Mouse (Mus musculus) monocyte, adult 5-6 weeks (primary cell): Measurements from ENCODE around the gene Aqp11. TPM values are rescaled to one million over a fixed set of nuclear protein-coding genes. Genes with fewer than 3 reads are reported as not detected.
A peak's percentile ranks its signal among the peaks of the same experiment; 100 is the strongest.

Experiments used
- ATAC-seq: fragments of 153-309, 156-312 bp; replicated peaks from 2 replicates; pipeline ENCODE4 v1.8.0; 2017; ENCODE audit warnings: mild to moderate bottlenecking; ENCODE audit not compliant: low TSS enrichment, insufficient number of reproducible peaks, severe bottlenecking, poor library complexity, low FRiP score
- total RNA-seq: library from RNA; stranded (forward); fragments of 200-1000, 200-491, 200-594 nt; gene quantifications from 3 replicates; pipeline ENCODE4 v1.2.3, GENCODE M21; 2017

Aqp11 gene
- 0.39 to 0.53 TPM in 2 of 3 replicates, not detected in the other for total RNA-seq

- ATAC-seq, result peak; percentile 41
Measured at GRCm38 (mm10) chr7:97737638-97738456, at the start of gene Aqp11. Aqp11 (minus strand) TSS chr7:97738289.

- no peak for ATAC-seq
Measured at GRCm38 (mm10) chr7:97783523-97783922, 45.4 kb upstream of the Aqp11 start.

DNA sequence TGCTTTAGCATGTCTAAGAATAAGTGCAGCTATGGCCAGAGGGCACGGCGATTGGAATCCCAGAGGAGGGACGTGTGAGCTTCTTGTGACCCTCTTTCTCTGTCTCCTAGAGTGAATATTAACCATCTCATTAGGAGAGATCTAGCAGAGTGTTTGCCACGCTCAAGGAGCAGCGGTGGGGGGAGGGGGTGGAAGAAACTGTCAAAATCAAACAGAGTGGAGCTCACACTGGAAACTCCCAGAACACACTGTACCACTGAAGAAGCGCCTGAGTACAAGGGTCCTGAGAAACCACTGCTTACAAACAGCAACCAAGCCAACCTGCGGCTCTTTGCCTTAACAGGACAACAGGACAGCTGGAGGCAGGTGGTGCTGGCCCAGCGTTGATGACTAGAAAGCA is 43.4 kb upstream of the Aqp11 start:
- no peak for ATAC-seq

- 0 out of 2 replicates have a peak, but pooled peaks have one; percentile 13 for ATAC-seq
Measured at GRCm38 (mm10) chr7:97780815-97781214, 42.7 kb upstream of the Aqp11 start.

GRCm38 (mm10) chr7:97780222-97780621 is 42.1 kb upstream of the Aqp11 start:
- no peak for ATAC-seq

- ATAC-seq, result no peak
Measured at GRCm38 (mm10) chr7:97777191-97777590, 39.1 kb upstream of the Aqp11 start.

GRCm38 (mm10) chr7:97775923-97776322 is 37.8 kb upstream of the Aqp11 start:
- no peak for ATAC-seq

DNA sequence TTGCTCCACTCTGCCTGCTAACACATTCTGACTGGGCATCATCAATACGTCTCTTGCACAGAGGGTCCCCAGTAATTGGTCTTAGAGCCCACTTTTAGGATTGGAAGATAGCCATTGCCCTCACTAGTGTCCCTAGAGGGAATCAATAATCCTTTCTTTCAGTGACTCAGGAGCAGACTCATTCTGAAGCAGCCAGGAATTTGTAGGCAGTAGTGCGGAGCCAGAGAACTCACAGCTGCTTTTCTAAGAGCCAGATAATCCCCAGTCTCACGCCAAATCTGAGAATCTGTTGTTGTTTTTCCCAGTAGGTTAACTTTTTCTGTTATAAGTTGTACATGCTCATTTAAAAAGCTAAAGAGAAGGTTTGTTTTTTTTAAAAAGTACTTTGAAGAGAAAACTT is 37.3 kb upstream of the Aqp11 start:
- no peak for ATAC-seq

GRCm38 (mm10) chr7:97770841-97771620 is 32.9 kb upstream of the Aqp11 start:
- no peak for ATAC-seq

- ATAC-seq, result no peak
Measured at GRCm38 (mm10) chr7:97769020-97769419, 30.9 kb upstream of the Aqp11 start.

- no peak for ATAC-seq
Measured at GRCm38 (mm10) chr7:97767841-97768240, 29.8 kb upstream of the Aqp11 start.

DNA sequence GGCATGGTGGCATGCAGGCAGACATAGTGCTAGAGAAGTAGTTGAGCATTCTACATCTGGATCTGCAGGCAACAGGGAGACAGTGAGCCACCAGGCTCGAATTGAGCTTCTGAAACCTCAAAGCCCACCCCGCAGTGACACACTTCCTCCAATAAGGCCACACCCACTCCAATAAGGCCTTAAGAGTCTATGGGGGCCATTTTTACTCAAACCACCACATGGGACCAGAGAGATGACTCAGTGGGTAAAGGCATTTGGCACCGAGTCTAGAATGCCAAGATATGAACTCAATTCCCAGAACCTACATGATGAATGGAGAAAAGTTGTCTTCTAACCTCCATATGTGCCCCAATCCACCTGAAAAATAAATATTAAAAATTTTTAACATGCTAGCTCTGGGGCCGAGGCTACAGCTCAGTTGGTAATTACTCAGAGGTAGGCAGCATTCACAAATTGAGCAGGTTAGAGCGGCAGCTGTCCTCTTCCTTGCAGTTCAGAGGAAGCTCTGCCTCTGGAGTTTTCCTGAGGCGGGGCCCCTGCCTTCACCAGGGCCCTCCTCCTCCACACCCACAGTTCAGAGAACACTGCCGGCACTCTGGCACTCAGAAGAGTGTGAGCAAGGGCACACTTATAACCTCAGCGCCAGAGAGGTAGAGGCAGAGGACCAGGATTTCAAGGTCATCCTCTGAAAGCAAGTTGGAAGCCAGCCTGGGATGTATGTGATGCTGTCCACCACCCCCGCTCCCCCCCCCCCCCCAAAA is 28.5 kb upstream of the Aqp11 start:
- no peak for ATAC-seq

- no peak for ATAC-seq
Measured at GRCm38 (mm10) chr7:97765963-97766347, 27.9 kb upstream of the Aqp11 start.

DNA sequence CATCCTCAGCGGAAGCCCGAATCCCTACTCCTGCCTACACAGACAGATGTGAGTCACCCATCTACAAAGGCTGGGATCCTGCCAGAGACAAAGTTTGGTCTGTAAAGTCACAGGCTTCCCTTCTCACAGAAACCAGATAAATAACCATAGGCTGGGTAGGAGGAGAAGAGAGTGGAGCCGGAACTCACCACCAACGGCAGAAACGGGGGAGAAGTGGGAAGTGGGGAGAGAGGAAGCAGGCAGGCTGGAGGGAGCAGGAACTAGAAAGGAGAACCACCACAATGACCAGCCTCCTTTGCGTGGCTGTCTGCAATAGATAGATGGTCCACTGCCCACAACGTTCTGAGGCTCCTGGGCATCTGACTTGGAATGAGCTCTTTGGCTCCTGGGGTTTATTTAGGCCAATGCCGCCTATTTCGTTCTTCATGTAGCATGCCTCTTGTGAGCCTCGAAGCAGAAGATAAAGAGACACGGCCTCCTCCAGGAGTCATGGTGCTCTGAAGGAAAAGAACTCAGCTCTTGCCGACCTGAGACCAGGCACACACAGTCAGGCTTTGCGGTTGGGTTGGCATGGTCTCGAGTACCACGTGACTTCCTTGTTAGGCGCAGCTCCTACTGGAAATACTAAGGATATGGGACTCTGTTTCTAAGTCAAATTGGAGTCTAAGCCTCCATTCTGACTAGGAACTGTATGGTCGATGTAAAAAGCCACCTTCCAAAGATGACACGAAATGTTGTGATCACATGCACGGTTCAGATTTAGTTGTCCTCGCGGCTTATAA is 27.3 kb upstream of the Aqp11 start:
- peak; percentile 92 for ATAC-seq

- ATAC-seq, result no peak
Measured at GRCm38 (mm10) chr7:97764591-97764990, 26.5 kb upstream of the Aqp11 start.

DNA sequence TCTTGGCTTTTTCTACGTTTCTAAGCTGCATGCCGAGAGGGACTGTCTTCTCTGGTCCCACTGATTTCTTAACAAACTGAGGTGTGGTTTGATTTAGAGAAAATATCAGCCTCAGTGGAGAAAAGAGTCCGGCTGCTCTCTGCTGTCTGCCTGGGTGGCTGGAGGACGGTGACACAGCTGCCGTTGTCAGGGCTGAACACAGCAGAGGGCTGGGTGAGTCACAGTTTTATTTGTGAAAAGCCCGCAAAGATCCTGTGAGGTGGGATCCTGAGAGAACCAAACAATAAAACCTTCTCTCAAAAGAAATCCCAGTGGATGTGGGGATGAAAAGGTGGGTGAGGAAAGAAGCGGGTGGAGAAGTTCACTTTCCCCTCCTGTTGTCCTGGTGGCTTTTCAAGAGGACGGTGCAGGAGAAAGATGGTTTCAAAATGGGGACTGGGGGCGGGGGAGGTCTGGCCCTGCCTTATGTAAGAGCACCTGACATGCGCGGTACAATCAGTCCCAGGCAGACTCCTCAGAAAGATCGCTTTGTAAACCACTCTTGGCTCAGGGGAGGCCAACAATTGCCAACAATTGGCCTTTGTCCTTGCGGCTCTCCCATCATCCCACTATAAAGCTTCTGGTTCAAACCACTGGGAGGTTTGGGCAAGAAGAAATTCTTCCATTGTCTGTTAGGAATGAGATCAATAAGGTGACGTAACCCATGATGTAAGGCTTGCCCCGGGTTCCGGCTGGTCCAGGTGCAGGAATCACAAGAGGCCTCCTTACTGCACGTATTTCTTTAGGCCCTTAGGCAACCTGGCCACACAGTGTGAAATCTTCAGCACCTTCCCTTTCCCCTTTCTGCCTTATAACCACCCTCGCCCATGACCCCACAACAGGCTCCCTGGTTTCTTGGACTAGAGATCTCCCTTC is 19.1 kb upstream of the Aqp11 start:
- no peak for ATAC-seq
